Mouse (Mus musculus) urinary bladder, adult 2 months (tissue): ENCODE measurements around the gene Srsf4. TPM values are rescaled to one million over a fixed set of nuclear protein-coding genes. Genes with fewer than 3 reads are reported as not detected.

Experiments used
- DNase-seq: peaks from one replicate; pipeline ENCODE4 v3.0.0; 2022; ENCODE audit warnings: low spot score
- polyA plus RNA-seq: library from polyadenylated mRNA; depleted of rRNA; stranded (reverse); fragments of >200 nt; gene quantifications from 2 replicates; pipeline ENCODE4 v1.2.3, GENCODE M21; 2012

Gene Srsf4
- polyA plus RNA-seq, 1 experiment = 48.1 TPM

DNA sequence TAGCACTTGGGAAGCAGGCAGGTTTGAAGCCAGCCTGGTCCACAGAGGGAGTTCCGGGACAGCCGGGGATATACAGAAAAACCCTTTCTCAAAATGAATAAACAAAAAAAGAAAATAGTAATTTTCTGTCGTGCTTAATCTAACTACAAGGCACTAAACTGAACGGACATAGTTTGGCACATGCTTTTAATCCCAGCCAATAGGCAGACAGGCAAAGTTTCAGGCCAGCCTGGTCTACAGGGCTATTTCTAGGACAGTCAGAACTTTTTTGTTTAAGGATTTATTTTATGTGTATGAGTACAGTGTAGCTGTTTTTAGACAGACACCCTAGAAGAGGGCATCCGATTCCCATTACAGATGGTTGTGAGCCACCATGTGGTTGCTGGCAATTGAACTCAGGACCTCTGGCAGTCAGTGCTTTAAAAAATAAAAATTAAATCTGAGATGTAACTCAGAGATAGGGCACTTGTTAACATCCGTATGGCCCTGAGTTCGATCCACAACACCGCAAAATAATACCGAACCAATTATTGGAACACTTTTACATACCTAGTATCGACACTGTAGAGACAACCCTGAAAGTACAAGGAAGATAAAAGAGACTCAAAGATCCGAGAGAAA is 635 bp upstream of the Srsf4 start:
- DNase-seq = no peak

DNA sequence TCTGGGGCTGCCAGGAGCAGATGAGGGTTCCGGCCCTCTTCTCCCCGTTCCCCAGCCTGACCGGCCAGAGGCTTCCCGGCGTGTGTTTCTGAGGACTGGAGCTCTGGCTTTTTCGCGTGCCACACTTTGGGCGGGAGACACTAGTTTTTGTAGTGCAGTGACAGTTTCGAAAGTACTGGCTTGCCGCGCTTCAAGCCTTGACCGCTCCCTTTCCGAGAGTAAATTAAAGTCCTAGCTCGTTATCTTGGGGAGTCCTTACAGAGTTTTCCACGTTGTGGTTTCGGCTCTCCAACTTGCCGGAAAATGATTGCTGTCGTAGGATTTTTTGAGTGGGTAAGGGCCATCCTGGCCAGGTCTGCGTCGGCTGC is 736 bp downstream of the Srsf4 start:
- no peak for DNase-seq

DNA sequence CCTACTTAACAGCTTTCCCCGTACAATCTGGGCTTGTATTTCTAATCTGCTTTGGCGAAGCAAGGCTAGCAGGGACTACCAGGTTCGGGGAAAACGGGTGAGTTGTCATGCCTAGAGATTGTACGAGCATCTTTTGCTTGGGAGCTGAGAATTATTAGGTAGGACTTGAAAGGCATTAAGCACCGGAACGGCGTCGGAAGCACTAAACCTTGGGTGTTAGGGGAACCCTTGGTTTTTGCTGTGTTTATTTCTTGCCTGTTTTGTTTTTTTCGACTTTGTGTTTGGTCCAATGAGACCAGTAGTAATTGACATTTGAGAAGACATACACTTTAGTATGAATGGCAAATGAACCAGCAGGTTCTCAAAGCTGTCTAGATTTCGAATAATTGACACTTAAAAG is 1.1 kb downstream of the Srsf4 start:
- no peak for DNase-seq

DNA sequence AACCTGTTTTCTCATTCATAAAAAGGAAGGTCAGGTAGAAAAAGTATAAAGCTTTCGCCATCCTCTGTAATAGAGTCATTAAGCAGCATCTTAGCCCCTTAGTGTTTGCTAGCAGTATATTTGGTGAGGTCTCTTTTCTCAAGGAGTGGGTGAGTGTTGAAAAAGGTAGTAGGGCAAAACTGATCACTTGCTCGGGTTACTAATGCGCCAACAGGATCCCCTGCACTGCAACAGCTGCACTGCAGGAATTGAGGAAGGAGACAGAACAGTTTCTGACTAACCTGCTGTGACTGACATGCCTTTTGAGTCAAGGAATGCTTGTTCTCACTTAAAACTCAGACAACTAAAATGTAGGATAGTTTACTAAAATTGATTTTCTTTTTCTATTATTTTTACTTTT is 1.8 kb downstream of the Srsf4 start:
- no peak for DNase-seq

DNA sequence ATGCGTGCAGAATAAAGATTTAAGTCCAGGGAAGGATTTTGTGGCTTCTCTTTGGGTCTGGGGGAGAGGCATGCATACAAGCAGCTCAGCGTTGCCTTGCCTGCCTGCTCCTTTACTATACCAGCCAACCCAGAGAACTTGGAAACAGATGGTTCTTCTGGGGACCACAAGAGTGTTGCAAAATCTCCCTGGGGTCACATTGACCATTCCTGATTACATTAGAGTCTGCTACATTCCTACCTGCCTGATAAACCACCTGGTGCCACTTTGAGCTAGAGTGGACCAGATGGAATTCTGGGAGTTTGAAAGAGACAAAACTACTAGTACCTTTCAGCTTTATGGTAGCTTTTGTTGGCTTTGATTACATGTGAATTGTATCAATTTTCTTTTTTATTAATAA is 3.4 kb downstream of the Srsf4 start:
- no peak for DNase-seq

DNA sequence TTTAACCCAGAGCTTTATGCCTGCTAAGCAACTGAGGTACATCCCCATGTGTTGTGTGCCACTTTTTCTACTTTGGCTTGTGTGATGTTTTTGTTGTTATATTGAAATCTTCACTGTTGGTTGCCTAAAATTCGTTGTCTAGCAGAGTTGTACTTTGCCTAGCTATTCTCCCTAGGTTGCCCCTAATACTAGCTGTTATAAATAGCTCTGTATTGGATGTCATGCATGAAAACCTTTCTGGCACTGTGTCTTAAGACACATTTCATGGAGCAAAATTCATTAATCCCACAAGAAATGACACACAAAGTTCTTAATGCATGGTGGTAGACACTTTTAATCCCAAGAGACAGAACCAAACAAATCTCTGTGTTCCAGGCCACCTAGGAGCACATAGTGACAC is 6.3 kb downstream of the Srsf4 start:
- no peak for DNase-seq

DNA sequence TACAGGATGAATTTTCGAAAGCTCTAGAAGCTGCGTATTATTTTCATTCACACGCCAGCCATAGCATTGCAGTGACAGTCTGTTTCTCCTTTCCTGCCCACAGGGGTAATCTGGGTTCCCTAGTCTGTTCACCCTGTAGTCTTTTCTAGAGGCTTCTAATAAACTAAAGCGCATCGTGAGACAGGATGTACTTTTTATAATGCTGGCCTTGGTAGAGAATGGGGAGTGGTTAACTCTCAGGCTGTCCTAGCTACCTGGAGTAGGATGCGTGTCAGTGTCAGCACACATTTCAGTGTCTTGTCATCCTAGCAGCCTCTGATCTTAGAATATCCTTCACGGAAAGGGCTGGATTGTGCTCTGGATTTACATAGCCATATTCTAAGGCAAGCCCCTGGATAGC is 7.9 kb downstream of the Srsf4 start:
- DNase-seq = no peak

DNA sequence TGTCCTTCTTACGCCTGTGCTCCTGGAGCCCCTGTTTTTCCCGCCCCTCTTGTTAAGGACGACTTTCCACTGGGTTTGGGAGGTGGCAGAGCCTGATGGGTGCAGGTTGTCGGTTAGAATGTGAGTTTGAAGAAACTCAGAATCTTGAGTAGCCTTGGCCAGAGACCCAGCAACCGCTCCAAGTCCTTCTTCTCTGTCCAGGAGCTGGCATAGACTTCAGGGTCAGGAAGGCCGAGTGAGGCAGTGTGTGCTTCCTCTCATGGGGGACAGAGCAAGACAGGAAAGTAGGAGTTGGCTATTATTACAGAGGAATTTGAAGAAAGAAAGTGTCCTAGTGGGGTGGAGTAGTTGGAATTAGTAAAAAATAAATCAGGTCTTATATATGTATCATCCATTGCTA is 10.2 kb downstream of the Srsf4 start:
- no peak for DNase-seq

DNA sequence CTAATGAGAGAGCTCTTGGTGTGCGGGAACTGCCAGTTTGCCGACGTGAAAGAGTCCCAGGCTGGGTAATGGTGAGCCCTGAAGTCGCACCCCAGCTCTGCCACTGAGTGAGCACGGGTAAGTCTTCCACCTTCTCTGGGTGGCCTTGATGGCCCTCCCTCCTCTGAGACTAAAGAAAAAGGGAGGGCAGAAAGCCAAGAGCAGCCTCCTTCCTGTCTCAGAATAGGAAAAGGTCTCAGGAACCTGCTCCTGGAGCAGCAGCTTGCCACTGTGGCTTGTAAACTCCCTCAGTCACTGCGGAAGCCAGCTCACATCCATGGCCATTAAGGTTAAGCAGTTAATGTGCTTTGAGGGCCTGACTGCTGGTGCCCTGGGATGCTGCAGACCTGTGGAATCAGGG is 12.0 kb downstream of the Srsf4 start:
- DNase-seq = no peak

DNA sequence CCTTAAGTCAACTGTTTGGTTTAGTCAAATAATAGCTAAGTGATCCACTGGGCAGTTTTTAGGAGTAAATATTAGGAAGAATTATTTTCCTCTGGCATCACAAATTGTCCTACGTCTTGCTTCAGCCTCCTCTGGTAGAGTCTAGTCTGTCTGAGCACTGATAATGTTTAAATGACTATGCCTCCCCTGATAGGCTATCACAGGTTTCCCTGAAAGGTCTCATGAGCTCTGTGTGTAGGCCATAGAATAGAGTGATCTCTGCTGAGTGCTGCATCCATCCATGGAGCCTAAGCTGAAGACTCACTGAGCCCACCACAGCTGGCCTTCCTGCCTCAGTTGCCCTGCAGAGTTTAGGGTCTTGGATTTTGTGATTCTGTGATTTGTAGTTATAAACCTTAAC is 15.1 kb downstream of the Srsf4 start:
- no peak for DNase-seq

DNA sequence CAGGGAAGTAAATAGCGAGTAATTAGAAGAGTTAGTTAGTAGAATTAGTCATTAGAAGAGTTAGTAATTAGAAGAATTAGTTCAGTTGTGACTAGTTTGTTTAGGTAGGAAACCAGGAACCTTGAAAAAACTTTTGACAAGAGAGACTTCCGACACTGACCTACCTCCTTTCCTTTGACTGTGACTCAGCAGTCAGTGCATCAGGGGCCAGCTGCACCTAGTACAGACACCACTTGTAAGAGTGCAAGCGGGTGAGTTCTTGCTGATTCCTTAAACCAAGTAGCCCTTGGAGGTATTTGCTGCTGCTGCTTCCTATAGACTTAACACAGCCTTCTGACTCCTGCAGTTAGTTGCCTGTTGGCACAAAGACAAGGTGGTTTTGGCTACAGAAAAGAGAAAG is 17.3 kb downstream of the Srsf4 start:
- DNase-seq = no peak

DNA sequence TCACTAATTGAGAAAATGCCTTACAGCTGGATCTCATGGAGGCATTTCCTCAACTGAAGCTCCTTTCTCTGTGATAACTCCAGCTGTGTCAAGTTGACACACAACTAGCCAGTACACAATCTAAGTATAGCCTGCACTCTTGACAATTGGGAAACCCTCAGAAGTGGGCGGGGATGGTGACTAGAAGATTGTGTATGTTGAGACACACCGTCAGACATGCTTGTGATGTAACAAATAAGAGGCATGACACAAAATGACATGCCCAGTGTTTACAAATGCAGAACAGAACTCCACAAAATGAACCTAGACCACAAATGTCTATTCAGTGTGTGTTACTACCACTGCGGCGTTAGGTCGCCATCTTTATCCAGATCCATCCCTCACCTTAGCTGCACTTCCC is 23.7 kb downstream of the Srsf4 start:
- DNase-seq = no peak

DNA sequence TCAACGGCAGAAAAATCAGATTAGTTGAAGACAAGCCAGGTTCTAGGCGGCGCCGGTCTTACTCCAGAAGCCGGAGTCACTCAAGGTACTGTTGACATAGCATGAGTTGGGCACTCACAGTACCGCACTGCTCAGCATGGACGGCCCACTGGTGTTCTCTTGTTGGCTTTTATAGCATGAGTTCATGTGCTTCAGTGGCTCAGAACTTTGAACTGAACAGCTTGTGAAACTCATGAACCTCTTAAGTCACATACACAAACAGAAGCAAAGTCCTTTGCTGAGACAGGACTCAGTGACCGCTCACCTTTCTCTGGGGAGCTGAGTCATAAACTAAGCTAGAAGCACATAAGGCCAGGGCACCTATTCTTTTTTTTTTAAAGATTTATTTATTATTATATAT is 24.4 kb downstream of the Srsf4 start:
- no peak for DNase-seq

DNA sequence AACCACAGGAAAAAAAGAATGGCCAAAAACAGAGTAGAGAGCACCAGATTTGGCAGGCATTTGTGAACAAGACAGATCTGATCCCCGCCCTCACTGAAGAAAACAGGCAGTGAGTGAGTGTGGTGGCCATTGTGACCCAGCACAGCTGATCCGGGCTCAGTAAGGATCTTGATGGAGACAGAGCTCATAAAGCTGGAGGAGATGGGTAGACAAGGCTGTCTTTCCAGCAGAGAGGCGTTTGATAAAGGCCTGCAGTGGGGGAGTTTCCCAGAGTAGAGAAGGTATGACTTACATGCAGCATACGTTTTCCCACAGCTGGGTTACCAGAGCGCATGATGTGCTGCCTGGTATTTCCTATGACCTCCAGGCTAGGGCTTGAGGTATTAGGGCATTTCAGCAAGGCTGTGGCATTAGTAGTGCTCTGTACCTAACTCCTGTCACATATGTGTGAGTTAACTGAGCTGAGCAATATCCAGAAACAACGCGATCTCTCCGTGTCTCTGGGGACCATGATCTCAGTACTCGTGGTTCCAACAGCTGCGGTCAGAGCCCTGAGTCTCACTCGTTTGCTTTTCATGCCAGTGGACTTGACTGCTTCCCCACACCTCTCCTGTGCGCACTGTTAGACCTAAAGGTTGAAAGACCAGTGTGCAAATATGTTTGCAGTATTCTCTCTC is 25.2 kb downstream of the Srsf4 start:
- DNase-seq = no peak

DNA sequence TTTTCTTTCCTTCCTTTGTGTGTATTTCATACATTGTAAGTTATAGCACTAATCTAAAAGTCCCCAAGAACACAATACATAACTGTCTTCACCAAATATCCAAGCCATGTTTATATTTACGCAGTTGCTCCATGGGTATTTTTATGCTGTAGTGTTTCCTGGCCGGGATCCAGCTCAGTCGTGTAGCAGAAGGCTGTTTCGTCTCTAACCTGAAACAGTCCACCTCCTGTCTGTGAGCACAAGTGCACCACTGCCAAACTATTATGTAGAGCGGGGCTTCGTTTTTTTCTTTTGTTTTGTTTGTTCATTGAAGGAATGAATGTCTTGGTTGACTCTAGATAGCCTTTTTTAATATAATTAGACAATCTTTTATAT is 25.8 kb downstream of the Srsf4 start:
- DNase-seq = no peak

DNA sequence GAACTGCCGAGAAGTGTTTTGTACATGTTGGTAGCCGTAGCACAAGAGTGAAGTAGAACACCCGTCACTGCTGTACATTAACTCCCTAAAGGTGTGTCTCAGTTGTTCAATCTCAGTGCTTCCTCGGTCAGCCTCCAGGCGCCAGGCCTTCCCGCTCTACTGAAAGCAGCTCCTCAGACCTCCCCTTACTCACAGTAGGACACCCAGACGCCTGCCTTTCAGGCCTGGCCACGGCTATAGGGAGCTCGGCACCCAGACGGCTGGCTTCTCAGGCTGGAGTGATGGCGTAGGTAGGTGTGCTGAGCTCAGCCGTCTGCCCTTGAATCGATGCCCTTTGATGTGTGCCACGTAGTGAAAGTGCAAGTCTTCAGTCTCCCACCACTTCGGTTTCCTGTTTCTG is 27.7 kb downstream of the Srsf4 start:
- DNase-seq = no peak

DNA sequence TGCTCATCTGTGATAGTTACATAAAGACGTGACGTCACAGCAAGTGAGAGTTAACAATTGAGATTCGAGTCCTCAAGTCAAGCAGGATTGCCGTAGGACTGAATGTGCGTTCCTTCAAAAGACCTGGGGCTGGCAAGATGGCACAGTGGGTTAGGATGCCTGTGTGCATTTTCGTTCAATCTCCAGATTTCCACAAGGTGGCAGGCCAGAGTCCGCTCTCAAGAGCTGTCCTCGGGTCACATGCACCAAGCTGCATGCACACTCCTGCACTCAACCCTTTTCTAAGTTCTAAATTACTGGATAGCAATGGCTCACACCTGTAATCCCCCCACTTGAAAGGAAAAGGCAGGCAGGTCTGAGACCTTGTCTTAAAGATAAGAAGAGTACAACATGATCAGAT is 31.1 kb downstream of the Srsf4 start:
- no peak for DNase-seq

DNA sequence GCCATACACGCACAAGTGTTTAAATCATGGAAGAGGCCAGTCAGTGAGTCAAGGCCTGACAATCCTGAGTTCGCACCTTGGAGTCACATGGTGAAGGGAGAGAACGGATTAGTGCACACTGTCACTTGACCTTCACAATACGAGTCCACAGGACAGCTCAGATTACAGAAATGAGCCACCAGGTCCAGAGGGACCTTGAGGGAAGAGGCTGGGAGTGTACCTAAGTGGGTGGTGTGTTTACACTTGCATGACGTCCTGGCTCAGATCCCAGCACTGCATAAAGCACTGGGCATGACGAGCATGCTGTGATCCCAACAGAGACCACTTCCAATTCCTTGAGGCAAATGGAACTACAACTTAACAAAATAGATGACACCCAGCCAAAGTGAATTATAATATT is 33.0 kb downstream of the Srsf4 start:
- no peak for DNase-seq

DNA sequence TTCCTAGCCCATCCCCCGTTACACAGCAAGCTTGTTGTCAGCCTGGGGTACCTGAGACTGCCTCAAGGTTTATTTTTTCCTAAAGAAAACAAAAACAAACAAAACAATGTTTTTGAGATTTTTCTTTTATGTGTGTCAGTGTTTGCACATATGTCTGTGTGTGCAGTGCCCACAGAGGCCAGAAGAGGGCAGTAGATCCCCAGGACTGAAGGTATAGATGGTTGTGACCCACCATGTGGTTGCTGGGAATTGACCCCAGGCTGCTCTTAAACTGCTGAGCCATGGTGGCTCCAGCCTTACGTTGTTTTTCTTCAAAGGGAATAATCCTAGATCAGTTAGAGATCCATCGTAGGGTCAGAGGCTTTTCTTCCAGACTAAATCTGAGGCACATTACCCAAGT is 34.5 kb downstream of the Srsf4 start:
- no peak for DNase-seq

DNA sequence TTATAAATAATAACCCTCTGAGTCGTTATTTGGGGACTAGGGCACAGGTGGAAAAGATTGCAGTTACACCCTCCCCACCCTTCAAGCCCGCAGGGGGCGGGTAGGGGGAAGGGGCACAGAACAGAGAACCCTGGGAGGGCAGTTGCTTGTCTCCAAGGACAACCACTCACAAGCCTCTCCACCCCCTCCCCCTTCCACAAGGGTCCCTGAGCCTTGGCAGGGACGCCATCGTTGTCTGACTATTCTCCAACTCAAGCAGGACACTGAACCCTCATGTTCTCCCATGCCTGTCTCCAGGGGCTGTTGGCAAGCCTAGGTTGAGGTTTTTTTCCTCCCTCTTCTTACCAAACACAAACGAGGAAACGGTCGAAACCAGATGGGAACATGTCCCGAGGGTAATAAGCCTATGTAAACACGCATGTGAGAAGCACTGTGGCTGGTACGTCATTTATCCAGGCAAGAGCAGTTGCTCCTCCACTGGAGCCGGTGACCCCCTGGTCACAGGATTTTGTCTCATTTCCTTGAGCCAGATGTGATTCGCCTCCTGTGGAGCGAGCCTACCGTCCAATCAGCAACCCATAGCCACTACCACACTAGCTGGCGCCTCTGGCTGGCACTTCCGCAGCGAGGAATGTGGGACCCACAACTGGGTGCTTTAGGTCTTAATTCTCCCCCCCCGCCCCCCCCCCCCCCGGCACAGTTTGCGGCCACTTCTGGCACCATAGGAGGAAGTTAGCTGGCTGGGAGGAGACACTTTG is 37.0 kb downstream of the Srsf4 start:
- no peak for DNase-seq

DNA sequence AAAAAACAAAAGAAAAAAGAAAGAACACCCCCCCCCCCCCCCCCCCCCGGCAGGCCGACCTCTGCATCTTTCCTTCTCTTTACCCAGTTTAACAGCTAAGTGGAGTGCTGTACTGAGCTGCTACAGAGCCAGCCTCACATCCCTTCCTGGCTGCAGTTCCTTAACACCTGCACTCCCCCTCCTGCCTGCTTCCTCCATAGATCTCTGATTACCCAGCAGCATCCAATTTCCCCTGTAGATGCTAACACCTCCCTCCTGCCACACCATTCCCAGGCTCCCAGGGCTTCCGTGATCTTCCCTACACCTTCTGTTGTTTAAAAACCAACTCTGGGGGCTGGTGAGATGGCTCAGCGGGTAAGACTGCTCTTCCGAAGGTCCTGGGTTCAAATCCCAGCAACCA is 38.1 kb downstream of the Srsf4 start:
- no peak for DNase-seq

DNA sequence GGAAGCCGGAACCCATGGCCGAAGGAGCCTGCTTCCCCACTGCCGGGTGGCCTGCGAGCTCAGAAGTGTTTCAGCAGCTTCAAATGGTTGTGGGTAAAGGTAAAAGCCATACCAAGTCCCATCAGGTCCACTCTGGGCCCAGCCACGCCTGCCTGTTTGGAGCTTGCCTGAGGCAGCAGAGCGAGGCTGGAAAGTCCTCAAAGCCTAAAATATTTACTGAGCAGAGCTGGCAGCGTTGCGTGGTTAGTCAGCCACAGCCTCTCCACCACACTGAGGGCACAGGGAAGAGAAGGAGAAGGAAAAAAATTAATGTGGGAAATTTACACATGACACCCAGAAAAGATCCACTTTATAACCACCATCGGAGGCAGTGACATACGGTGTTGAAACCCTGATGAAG is 40.1 kb downstream of the Srsf4 start:
- DNase-seq = no peak

DNA sequence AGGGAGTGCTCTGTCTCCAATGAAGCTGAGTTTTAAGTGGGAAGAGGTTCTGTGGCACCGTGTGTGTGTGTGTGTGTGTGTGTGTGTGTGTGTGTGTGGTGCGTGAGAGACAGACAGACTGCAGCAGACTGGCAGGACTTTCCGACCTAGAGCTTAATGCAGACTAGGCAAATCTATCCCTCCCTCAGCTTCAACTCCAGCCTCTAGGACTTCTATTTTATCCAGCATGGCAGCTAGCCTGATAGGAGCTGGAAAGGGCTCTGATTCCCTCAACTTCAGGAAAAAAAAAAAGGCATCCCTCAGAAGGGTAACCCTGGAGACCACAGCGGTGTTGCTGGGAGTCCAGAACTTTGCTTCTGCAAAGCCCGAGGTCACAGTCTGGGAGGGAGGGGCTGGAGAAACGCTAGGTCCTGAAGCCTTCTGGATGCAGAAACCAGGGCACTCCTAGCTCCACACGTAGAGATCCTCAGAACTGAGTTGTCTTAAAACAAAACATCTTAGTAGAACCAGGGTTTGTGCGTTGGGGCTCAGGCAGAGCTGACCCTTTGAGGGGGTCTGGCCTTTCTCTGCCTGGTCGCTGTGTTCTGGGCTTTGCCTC is 40.7 kb downstream of the Srsf4 start:
- DNase-seq = no peak
